In genomic region chr2:164879568-164880277, GRCm38 (mm10) we compare ENCODE assay signal across 8 mouse cellular contexts. TPM values are rescaled to one million over a fixed set of nuclear protein-coding genes. Genes with fewer than 3 reads are reported as not detected.
DNase-seq lines count a peak whose midpoint lies in the region; ATAC-seq and TF ChIP-seq lines count a peak whose summit lies in the region.

No protein-coding gene starts in this region.

- TF ChIP-seq POLR2A in embryonic fibroblast, embryonic 13.5 days (IDR thresholded peaks at IDR 0.05; ENCODE audit: low read depth, low read length): peak; percentile 98
- peak; percentile 65; the same call in 1 of the 2 replicates for TF ChIP-seq POLR2A in limb, embryonic 14.5 days (IDR thresholded peaks at IDR 0.05; ENCODE audit: borderline replicate concordance, extremely low read depth, insufficient read depth, insufficient read length)
- peak; percentile 97 for TF ChIP-seq POLR2A in spleen, adult 2 months (IDR thresholded peaks at IDR 0.05; ENCODE audit: low read depth, low read length)

- peak; percentile 83 for ATAC-seq in kidney, embryonic 14.5 days (ENCODE audit: low FRiP score, low TSS enrichment)
- ATAC-seq in limb, embryonic 14.5 days (ENCODE audit: low FRiP score, low read depth): peak; percentile 85
- peak; percentile 88 for ATAC-seq in midbrain, embryonic 16.5 days

- H3K9me3 ChIP-seq in heart, embryonic 10.5 days: no peaks in the 10 kb centered on the region
- no peaks in the 10 kb centered on the region for H3K9me3 ChIP-seq in kidney, embryonic 14.5 days (ENCODE audit: control insufficient read depth, low read length)
- no peaks in the 10 kb centered on the region for H3K9me3 ChIP-seq in limb, embryonic 14.5 days (ENCODE audit: control insufficient read depth, low read length)
- no peaks in the 10 kb centered on the region for H3K9me3 ChIP-seq in midbrain, embryonic 16.5 days (replicated peaks; ENCODE audit: control insufficient read depth, low read length, poor library complexity, severe bottlenecking)

- peaks cover 4% of the 10 kb centered on the region; the same call in 1 of the 2 replicates for H3K4me1 ChIP-seq in embryonic fibroblast, embryonic 13.5 days (ENCODE audit: control insufficient read depth, insufficient read depth, low read length)
- peaks cover 31% of the 10 kb centered on the region for H3K4me1 ChIP-seq in heart, embryonic 10.5 days
- H3K4me1 ChIP-seq in kidney, embryonic 14.5 days (ENCODE audit: control insufficient read depth, insufficient read depth, low read length): peaks cover 18% of the 10 kb centered on the region
- H3K4me1 ChIP-seq in limb, embryonic 14.5 days (ENCODE audit: control insufficient read depth, insufficient read depth, low read length): peaks cover 14% of the 10 kb centered on the region
- peaks cover 16% of the 10 kb centered on the region for H3K4me1 ChIP-seq in midbrain, embryonic 16.5 days (ENCODE audit: control insufficient read depth, insufficient read depth, low read length)
- peaks cover 8% of the 10 kb centered on the region; the same call in 1 of the 2 replicates for H3K4me1 ChIP-seq in spleen, adult 2 months (ENCODE audit: control insufficient read depth, insufficient read depth, insufficient read length)

- peak overlapping the region; percentile 74 for H3K4me3 ChIP-seq in embryonic fibroblast, embryonic 13.5 days (ENCODE audit: insufficient read depth, low read length)
- peak overlapping the region; percentile 96 for H3K4me3 ChIP-seq in heart, embryonic 10.5 days
- H3K4me3 ChIP-seq in kidney, embryonic 14.5 days (ENCODE audit: low read length): peak overlapping the region; percentile 96
- H3K4me3 ChIP-seq in limb, embryonic 14.5 days (replicated peaks; ENCODE audit: low read length): peak overlapping the region; percentile 89
- H3K4me3 ChIP-seq in midbrain, embryonic 16.5 days (ENCODE audit: low read depth, low read length): peak overlapping the region; percentile 85
- H3K4me3 ChIP-seq in spleen, adult 2 months (ENCODE audit: extremely low read depth, insufficient read depth, insufficient read length): peak overlapping the region; percentile 96

- TF ChIP-seq CTCF in embryonic fibroblast, embryonic 13.5 days (IDR thresholded peaks at IDR 0.05; ENCODE audit: borderline replicate concordance, insufficient read depth, low read length): no peak
- no peak for TF ChIP-seq CTCF in spleen, adult 2 months (IDR thresholded peaks at IDR 0.05; ENCODE audit: extremely low read depth, insufficient read depth, insufficient read length, insufficient replicate concordance)

- under 1% methylated on average over 69 of the region's 72 CpGs for WGBS in heart, embryonic 10.5 days
- WGBS in kidney, embryonic 14.5 days: under 1% methylated on average over 69 of the region's 72 CpGs
- WGBS in limb, embryonic 14.5 days: 4% methylated on average over 35 of the region's 72 CpGs
- under 1% methylated on average over 65 of the region's 72 CpGs for WGBS in midbrain, embryonic 16.5 days
- WGBS in spleen, adult 2 months: under 1% methylated on average over 70 of the region's 72 CpGs

- no peaks in the 10 kb centered on the region for H3K27me3 ChIP-seq in heart, embryonic 10.5 days (ENCODE audit: insufficient read depth, poor library complexity, severe bottlenecking)
- H3K27me3 ChIP-seq in kidney, embryonic 14.5 days (ENCODE audit: control insufficient read depth, insufficient read depth, low read length): no peaks in the 10 kb centered on the region
- no peaks in the 10 kb centered on the region for H3K27me3 ChIP-seq in limb, embryonic 14.5 days (ENCODE audit: control insufficient read depth, insufficient read depth, low read length)
- no peaks in the 10 kb centered on the region for H3K27me3 ChIP-seq in midbrain, embryonic 16.5 days (ENCODE audit: control insufficient read depth, insufficient read depth, low read depth, low read length)
- no peaks in the 10 kb centered on the region for H3K27me3 ChIP-seq in spleen, adult 2 months (ENCODE audit: control insufficient read depth, insufficient read depth, low read length)

- H3K4me2 ChIP-seq in kidney, embryonic 14.5 days (replicated peaks; ENCODE audit: low read depth, low read length): peak overlapping the region; percentile 94
- peak overlapping the region; percentile 90 for H3K4me2 ChIP-seq in limb, embryonic 14.5 days (replicated peaks; ENCODE audit: low read depth, low read length, severe bottlenecking)
- peak overlapping the region; percentile 88 for H3K4me2 ChIP-seq in midbrain, embryonic 16.5 days (ENCODE audit: low read length)

- H3K27ac ChIP-seq in embryonic fibroblast, embryonic 13.5 days (ENCODE audit: insufficient read depth, low read length): peak overlapping the region; percentile 98
- H3K27ac ChIP-seq in heart, embryonic 10.5 days: peak overlapping the region; percentile 100
- peak overlapping the region; percentile 100 for H3K27ac ChIP-seq in kidney, embryonic 14.5 days (ENCODE audit: low read depth, low read length)
- peak overlapping the region; percentile 99 for H3K27ac ChIP-seq in limb, embryonic 14.5 days (replicated peaks; ENCODE audit: low read depth, low read length)
- H3K27ac ChIP-seq in midbrain, embryonic 16.5 days (ENCODE audit: low read length): peak overlapping the region; percentile 100
- peak overlapping the region; percentile 99 for H3K27ac ChIP-seq in spleen, adult 2 months (ENCODE audit: insufficient read depth, low read length)

- peak; percentile 95 for DNase-seq in B cell, adult 2 months
- peak; percentile 98 for DNase-seq in brain, adult 2 months (ENCODE audit: low read depth, low spot score)
- DNase-seq in heart, embryonic 10.5 days (ENCODE audit: low spot score): peak; percentile 98
- DNase-seq in limb, embryonic 14.5 days (ENCODE audit: low spot score): peak; percentile 96
- peak; percentile 88 to 94 for DNase-seq in spleen, adult 2 months (ENCODE audit: low read depth in 1 of 2, low spot score in 2 of 2)

- H3K36me3 ChIP-seq in heart, embryonic 10.5 days: peaks cover 27% of the 10 kb centered on the region
- peaks cover 15% of the 10 kb centered on the region for H3K36me3 ChIP-seq in kidney, embryonic 14.5 days (ENCODE audit: control insufficient read depth, insufficient read depth, low read length)
- H3K36me3 ChIP-seq in limb, embryonic 14.5 days (ENCODE audit: control insufficient read depth, insufficient read depth, low read length): peaks cover 22% of the 10 kb centered on the region
- peaks cover 8% of the 10 kb centered on the region for H3K36me3 ChIP-seq in midbrain, embryonic 16.5 days (ENCODE audit: control insufficient read depth, insufficient read depth, low read length)
- peaks cover 8% of the 10 kb centered on the region; the same call in 1 of the 2 replicates for H3K36me3 ChIP-seq in spleen, adult 2 months (ENCODE audit: control insufficient read depth, insufficient read depth, low read length)

- peak overlapping the region; percentile 100 for H3K9ac ChIP-seq in kidney, embryonic 14.5 days (ENCODE audit: low read depth, low read length)
- H3K9ac ChIP-seq in limb, embryonic 14.5 days (ENCODE audit: low read depth, low read length, severe bottlenecking): peak overlapping the region; percentile 100
- H3K9ac ChIP-seq in midbrain, embryonic 16.5 days (ENCODE audit: low read depth, low read length): peak overlapping the region; percentile 100

RNA-seq across cellular contexts. Expression of gene Pcif1, which starts 0.6 kb away (rescaled TPM):
- polyA plus RNA-seq in embryonic fibroblast, embryonic 13.5 days (2011; ENCODE audit: insufficient read length, low read depth, missing spikeins): 18.2 and 18.3 TPM in 2 replicates
- polyA plus RNA-seq in heart, embryonic 10.5 days (2016; fragmentation: Nextera tagmentation; extraction: Ambion mirVana): 57.9 and 61.5 TPM in 2 replicates
- 68.9 and 72.9 TPM in 2 replicates for polyA plus RNA-seq in kidney, embryonic 14.5 days (2014; fragmentation: Nextera tagmentation; extraction: Ambion mirVana)
- 40.5 and 48.6 TPM in 2 replicates for polyA plus RNA-seq in limb, embryonic 14.5 days (2012; rRNA removed)
- 66.4 and 73.0 TPM in 2 replicates for polyA plus RNA-seq in limb, embryonic 14.5 days (2014; fragmentation: Nextera tagmentation; extraction: Ambion mirVana)
- polyA plus RNA-seq in midbrain, embryonic 16.5 days (2015; fragmentation: Nextera tagmentation; extraction: Ambion mirVana): 78.9 and 85.6 TPM in 2 replicates
- polyA plus RNA-seq in spleen, adult 2 months (2012; rRNA removed): 33.2 and 36.7 TPM in 2 replicates

RNA-seq across cellular contexts. Expression of gene Pltp, which starts 22.2 kb away (rescaled TPM):
- 26.5 and 39.5 TPM in 2 replicates for polyA plus RNA-seq in embryonic fibroblast, embryonic 13.5 days (2011; ENCODE audit: insufficient read length, low read depth, missing spikeins)
- 8.1 and 12.6 TPM in 2 replicates for polyA plus RNA-seq in heart, embryonic 10.5 days (2016; fragmentation: Nextera tagmentation; extraction: Ambion mirVana)
- 25.7 and 34.6 TPM in 2 replicates for polyA plus RNA-seq in kidney, embryonic 14.5 days (2014; fragmentation: Nextera tagmentation; extraction: Ambion mirVana)
- 45.5 and 55.3 TPM in 2 replicates for polyA plus RNA-seq in limb, embryonic 14.5 days (2012; rRNA removed)
- polyA plus RNA-seq in limb, embryonic 14.5 days (2014; fragmentation: Nextera tagmentation; extraction: Ambion mirVana): 51.1 and 56.2 TPM in 2 replicates
- 83.9 and 84.4 TPM in 2 replicates for polyA plus RNA-seq in midbrain, embryonic 16.5 days (2015; fragmentation: Nextera tagmentation; extraction: Ambion mirVana)
- 48.3 and 51.8 TPM in 2 replicates for polyA plus RNA-seq in spleen, adult 2 months (2012; rRNA removed)

RNA-seq across cellular contexts. Expression of gene Zfp335, which starts 31.8 kb away (rescaled TPM):
- polyA plus RNA-seq in embryonic fibroblast, embryonic 13.5 days (2011; ENCODE audit: insufficient read length, low read depth, missing spikeins): 11.0 and 11.9 TPM in 2 replicates
- 12.6 and 13.5 TPM in 2 replicates for polyA plus RNA-seq in heart, embryonic 10.5 days (2016; fragmentation: Nextera tagmentation; extraction: Ambion mirVana)
- 10.7 and 13.8 TPM in 2 replicates for polyA plus RNA-seq in kidney, embryonic 14.5 days (2014; fragmentation: Nextera tagmentation; extraction: Ambion mirVana)
- polyA plus RNA-seq in limb, embryonic 14.5 days (2012; rRNA removed): 37.9 and 48.9 TPM in 2 replicates
- 13.7 and 17.7 TPM in 2 replicates for polyA plus RNA-seq in limb, embryonic 14.5 days (2014; fragmentation: Nextera tagmentation; extraction: Ambion mirVana)
- polyA plus RNA-seq in midbrain, embryonic 16.5 days (2015; fragmentation: Nextera tagmentation; extraction: Ambion mirVana): 16.2 and 16.9 TPM in 2 replicates
- 37.8 and 47.5 TPM in 2 replicates for polyA plus RNA-seq in spleen, adult 2 months (2012; rRNA removed)

RNA-seq across cellular contexts. Expression of gene Neurl2, which starts 46.5 kb away (rescaled TPM):
- 5.0 and 7.4 TPM in 2 replicates for polyA plus RNA-seq in embryonic fibroblast, embryonic 13.5 days (2011; ENCODE audit: insufficient read length, low read depth, missing spikeins)
- 28.2 and 55.0 TPM in 2 replicates for polyA plus RNA-seq in heart, embryonic 10.5 days (2016; fragmentation: Nextera tagmentation; extraction: Ambion mirVana)
- polyA plus RNA-seq in kidney, embryonic 14.5 days (2014; fragmentation: Nextera tagmentation; extraction: Ambion mirVana): 6.0 and 6.6 TPM in 2 replicates
- polyA plus RNA-seq in limb, embryonic 14.5 days (2012; rRNA removed): 7.2 and 8.5 TPM in 2 replicates
- polyA plus RNA-seq in limb, embryonic 14.5 days (2014; fragmentation: Nextera tagmentation; extraction: Ambion mirVana): 5.5 and 7.6 TPM in 2 replicates
- 5.4 and 7.0 TPM in 2 replicates for polyA plus RNA-seq in midbrain, embryonic 16.5 days (2015; fragmentation: Nextera tagmentation; extraction: Ambion mirVana)
- 5.7 and 9.6 TPM in 2 replicates for polyA plus RNA-seq in spleen, adult 2 months (2012; rRNA removed)

RNA-seq across cellular contexts. Expression of gene Ctsa, which starts 47.0 kb away (rescaled TPM):
- 250 and 288 TPM in 2 replicates for polyA plus RNA-seq in embryonic fibroblast, embryonic 13.5 days (2011; ENCODE audit: insufficient read length, low read depth, missing spikeins)
- polyA plus RNA-seq in heart, embryonic 10.5 days (2016; fragmentation: Nextera tagmentation; extraction: Ambion mirVana): 138 and 149 TPM in 2 replicates
- 122 and 135 TPM in 2 replicates for polyA plus RNA-seq in kidney, embryonic 14.5 days (2014; fragmentation: Nextera tagmentation; extraction: Ambion mirVana)
- polyA plus RNA-seq in limb, embryonic 14.5 days (2012; rRNA removed): 197 and 285 TPM in 2 replicates
- polyA plus RNA-seq in limb, embryonic 14.5 days (2014; fragmentation: Nextera tagmentation; extraction: Ambion mirVana): 147 and 163 TPM in 2 replicates
- polyA plus RNA-seq in midbrain, embryonic 16.5 days (2015; fragmentation: Nextera tagmentation; extraction: Ambion mirVana): 95.4 and 95.6 TPM in 2 replicates
- 318 and 362 TPM in 2 replicates for polyA plus RNA-seq in spleen, adult 2 months (2012; rRNA removed)

Comparison
In these comparisons a context has a peak if more than half of its experiments do, and no peak if none do; other contexts are left out.
1. Peak in every context shown above with its lines: DNase-seq, ATAC-seq, H3K4me3 ChIP-seq and H3K27ac ChIP-seq.